Mouse (Mus musculus) intestine, embryonic 14.5 days (tissue): ENCODE results near the gene Ppp3ca. TPM values are rescaled to one million over a fixed set of nuclear protein-coding genes. Genes with fewer than 3 reads are reported as not detected.

Source experiments
- ATAC-seq: fragments of 200-750 bp; cut with Nextera tagmentation; replicated peaks from 2 replicates; pipeline ENCODE4 v1.8.0; 2017; ENCODE audit warnings: low read depth, moderate number of reproducible peaks, moderate TSS enrichment, moderate library complexity; ENCODE audit not compliant: low FRiP score, low TSS enrichment
- DNase-seq: peaks from one replicate; pipeline ENCODE4 v3.0.0-alpha.2; 2018; ENCODE audit warnings: low spot score
- H3K27ac ChIP-seq: fragments of 300-500 bp; sonication (generic); 2 replicates; pipeline ENCODE4 v1.5.1; 2014; ENCODE audit warnings: low read depth, mild to moderate bottlenecking, control low read depth
- H3K27me3 ChIP-seq: fragments of 300-500 bp; sonication (generic); replicated peaks from 2 replicates; pipeline ENCODE4 v1.6.1; 2014; ENCODE audit warnings: low read length, control low read depth; ENCODE audit not compliant: control insufficient read depth, insufficient read depth
- H3K36me3 ChIP-seq: fragments of 300-500 bp; sonication (generic); 2 replicates; pipeline ENCODE4 v1.6.1; 2014; ENCODE audit warnings: low read length, control low read depth; ENCODE audit not compliant: control insufficient read depth, insufficient read depth
- H3K4me1 ChIP-seq: fragments of 300-500 bp; sonication (generic); replicated peaks from 2 replicates; pipeline ENCODE4 v1.6.1; 2014; ENCODE audit warnings: low read length, control low read depth, mixed read lengths; ENCODE audit not compliant: control insufficient read depth, insufficient read depth
- H3K4me2 ChIP-seq: fragments of 300-500 bp; sonication (generic); 2 replicates; pipeline ENCODE4 v1.6.1; 2014; ENCODE audit warnings: low read length
- H3K4me3 ChIP-seq: fragments of 300-500 bp; sonication (generic); 2 replicates; pipeline ENCODE4 v1.5.1; 2014; ENCODE audit warnings: low read depth, low read length, control low read depth, mixed read lengths
- H3K9ac ChIP-seq: fragments of 300-500 bp; sonication (generic); 2 replicates; pipeline ENCODE4 v1.6.1; 2014; ENCODE audit warnings: mild to moderate bottlenecking, low read length
- H3K9me3 ChIP-seq: fragments of 300-500 bp; sonication (generic); 2 replicates; pipeline ENCODE4 v1.6.1; 2016; ENCODE audit warnings: low read length, control low read depth; ENCODE audit not compliant: control insufficient read depth
- WGBS: fragments of 180-500 bp; shearing (Covaris S2); extraction: QIAGEN DNeasy Blood & Tissue Kit; methylation state at CpG from one replicate; pipeline ENCODE4 v1.1.7; 2014; 5-methylcytosine and 5-hydroxymethylcytosine counted together
- polyA plus RNA-seq: library from polyadenylated mRNA; unstranded; fragments of >200 nt; fragmentation: Nextera tagmentation; extraction: Ambion mirVana; gene quantifications from 2 replicates; pipeline ENCODE4 v1.2.1, GENCODE M21; 2014

The Ppp3ca gene
- polyA plus RNA-seq, 1 experiment from 2014 or later, result 50.4 TPM

- no peaks in the 10 kb centered on the region for H3K4me1 ChIP-seq
- no peak overlapping the region for H3K4me2 ChIP-seq
- peaks cover 2% of the 10 kb centered on the region; the same call in 1 of the 2 replicates for H3K9me3 ChIP-seq
- no peak overlapping the region for H3K9ac ChIP-seq
- no peaks in the 10 kb centered on the region for H3K27me3 ChIP-seq
- DNase-seq (no peak), ATAC-seq (no peak)
- 80% methylated on average over 2 of the region's 2 CpGs for WGBS
- no peak overlapping the region for H3K4me3 ChIP-seq
- H3K27ac ChIP-seq, result no peak overlapping the region
- H3K36me3 ChIP-seq, result no peaks in the 10 kb centered on the region
Observed at GRCm38 (mm10) chr3:136821993-136822392, 152.1 kb downstream of the Ppp3ca start.

- WGBS, result 75% methylated on average over 2 of the region's 2 CpGs
- no peak for ATAC-seq
Observed at GRCm38 (mm10) chr3:136822431-136822830, 152.5 kb downstream of the Ppp3ca start.

GRCm38 (mm10) chr3:136828451-136828850 is 158.5 kb downstream of the Ppp3ca start:
- no peaks in the 10 kb centered on the region for H3K36me3 ChIP-seq
- peaks cover 2% of the 10 kb centered on the region; the same call in 1 of the 2 replicates for H3K9me3 ChIP-seq
- H3K9ac ChIP-seq, result no peak overlapping the region
- H3K4me2 ChIP-seq, result no peak overlapping the region
- WGBS, result 69% methylated on average over 2 of the region's 2 CpGs
- ATAC-seq (no peak), DNase-seq (no peak)
- no peak overlapping the region for H3K27ac ChIP-seq
- no peaks in the 10 kb centered on the region for H3K27me3 ChIP-seq
- peaks cover 4% of the 10 kb centered on the region; the same call in 1 of the 2 replicates for H3K4me1 ChIP-seq
- H3K4me3 ChIP-seq, result no peak overlapping the region

More at GRCm38 (mm10) chr3:136822431-136822830, 152.5 kb downstream of the Ppp3ca start:
- Histone ChIP-seq H3K9ac (no peak overlapping the region), H3K27me3 (no peaks in the 10 kb centered on the region), H3K9me3 (peaks cover 2% of the 10 kb centered on the region; the same call in 1 of the 2 replicates), H3K4me3 (no peak overlapping the region), H3K27ac (no peak overlapping the region), H3K4me2 (no peak overlapping the region), H3K36me3 (no peaks in the 10 kb centered on the region), H3K4me1 (no peaks in the 10 kb centered on the region)
- DNase-seq, result no peak

- Histone ChIP-seq H3K27me3 (no peaks in the 10 kb centered on the region), H3K4me3 (no peak overlapping the region), H3K4me2 (no peak overlapping the region), H3K4me1 (peaks cover 11% of the 10 kb centered on the region), H3K9me3 (no peaks in the 10 kb centered on the region), H3K27ac (no peak overlapping the region), H3K36me3 (no peaks in the 10 kb centered on the region), H3K9ac (no peak overlapping the region)
- DNase-seq, result no peak
- 82% methylated on average over 5 of the region's 5 CpGs for WGBS
- no peak for ATAC-seq
Observed at GRCm38 (mm10) chr3:136829109-136829508, 159.2 kb downstream of the Ppp3ca start.

- H3K9me3 ChIP-seq, result no peaks in the 10 kb centered on the region
- no peak overlapping the region for H3K27ac ChIP-seq
- H3K27me3 ChIP-seq, result no peaks in the 10 kb centered on the region
- H3K4me3 ChIP-seq, result no peak overlapping the region
- no peak for ATAC-seq
- H3K4me1 ChIP-seq, result peaks cover 11% of the 10 kb centered on the region
- H3K36me3 ChIP-seq, result no peaks in the 10 kb centered on the region
- 84% methylated on average over 11 of the region's 12 CpGs for WGBS
- H3K4me2 ChIP-seq, result no peak overlapping the region
- DNase-seq, result no peak
- H3K9ac ChIP-seq, result no peak overlapping the region
Observed at GRCm38 (mm10) chr3:136830687-136831220, 160.8 kb downstream of the Ppp3ca start.

GRCm38 (mm10) chr3:136833003-136833745 is 163.2 kb downstream of the Ppp3ca start:
- Histone ChIP-seq H3K4me2 (no peak overlapping the region; the same call in 1 of the 2 replicates), H3K36me3 (no peaks in the 10 kb centered on the region), H3K27me3 (no peaks in the 10 kb centered on the region), H3K27ac (no peak overlapping the region), H3K9me3 (no peaks in the 10 kb centered on the region), H3K9ac (no peak overlapping the region), H3K4me3 (no peak overlapping the region), H3K4me1 (peaks cover 11% of the 10 kb centered on the region)
- ATAC-seq (no peak), DNase-seq (no peak)
- WGBS, result 53% methylated on average over 11 of the region's 11 CpGs

- 9% methylated on average over 5 of the region's 5 CpGs for WGBS
- DNase-seq (no peak), ATAC-seq (no peak)
- H3K27ac ChIP-seq, result no peak overlapping the region
- H3K9me3 ChIP-seq, result no peaks in the 10 kb centered on the region
- peak overlapping the region; percentile 15; the same call in 1 of the 2 replicates for H3K4me2 ChIP-seq
- H3K4me3 ChIP-seq, result no peak overlapping the region
- H3K27me3 ChIP-seq, result no peaks in the 10 kb centered on the region
- peaks cover 11% of the 10 kb centered on the region for H3K4me1 ChIP-seq
- no peaks in the 10 kb centered on the region for H3K36me3 ChIP-seq
- no peak overlapping the region for H3K9ac ChIP-seq
Observed at GRCm38 (mm10) chr3:136833893-136834292, 164.0 kb downstream of the Ppp3ca start.

- H3K27me3 ChIP-seq, result no peaks in the 10 kb centered on the region
- no peak for DNase-seq
- H3K27ac ChIP-seq, result no peak overlapping the region
- H3K9ac ChIP-seq, result no peak overlapping the region
- no peak overlapping the region for H3K4me3 ChIP-seq
- H3K4me1 ChIP-seq, result peaks cover 11% of the 10 kb centered on the region
- 43% methylated on average over 9 of the region's 9 CpGs for WGBS
- H3K4me2 ChIP-seq, result no peak overlapping the region
- no peaks in the 10 kb centered on the region for H3K9me3 ChIP-seq
- H3K36me3 ChIP-seq, result no peaks in the 10 kb centered on the region
- ATAC-seq, result no peak
Observed at GRCm38 (mm10) chr3:136835851-136836250, 165.9 kb downstream of the Ppp3ca start.
